Mouse (Mus musculus): Measurements from ENCODE around the gene Btbd35f1.
"Not testable (repeated sequence)": the region's sequence is repeated elsewhere in the genome, so short reads cannot be mapped to it uniquely, and the experiment has no call there.

The Btbd35f1 gene

GRCm38 (mm10) chrX:32559755-32560154, at the start of gene Btbd35f1:
Gene Btbd35f1 (plus strand): TSS chrX:32560055.
- not testable (repeated sequence) for DNase-seq

GRCm38 (mm10) chrX:32590878-32591542, 31.2 kb downstream of the Btbd35f1 start:
- DNase-seq, result not testable (repeated sequence)

GRCm38 (mm10) chrX:32601008-32601407, 41.2 kb downstream of the Btbd35f1 start:
- DNase-seq, result not testable (repeated sequence)

GRCm38 (mm10) chrX:32601425-32601824, 41.6 kb downstream of the Btbd35f1 start:
- DNase-seq, result not testable (repeated sequence)

Data from lung, postnatal 10 days (tissue).